Mouse (Mus musculus) forebrain, embryonic 14.5 days (tissue): ENCODE results near the gene Lhfpl3. TPM values are rescaled to one million over a fixed set of nuclear protein-coding genes. Genes with fewer than 3 reads are reported as not detected.

ENCODE experiments used
- ATAC-seq: fragments of 200-750 bp; cut with Nextera tagmentation; 2 replicates; pipeline ENCODE4 v1.8.0; 2017; ENCODE audit warnings: mild to moderate bottlenecking, moderate library complexity
- DNase-seq: peaks from one replicate; pipeline ENCODE4 v3.0.0-alpha.2; 2015; ENCODE audit warnings: low spot score
- H3K27ac ChIP-seq: fragments of 300-500 bp; sonication (generic); 2 replicates; pipeline ENCODE4 v1.5.1; 2014; ENCODE audit warnings: low read depth, mild to moderate bottlenecking, control low read depth, low read length, moderate library complexity
- H3K27me3 ChIP-seq: fragments of 300-500 bp; sonication (generic); replicated peaks from 2 replicates; pipeline ENCODE4 v1.6.1; 2014; ENCODE audit warnings: low read length, control low read depth, mixed read lengths; ENCODE audit not compliant: control insufficient read depth, insufficient read depth
- H3K36me3 ChIP-seq: fragments of 300-500 bp; sonication (generic); 2 replicates; pipeline ENCODE4 v1.6.1; 2014; ENCODE audit warnings: low read length, control low read depth; ENCODE audit not compliant: control insufficient read depth, insufficient read depth
- H3K4me1 ChIP-seq: fragments of 300-500 bp; sonication (generic); 2 replicates; pipeline ENCODE4 v1.6.1; 2014; ENCODE audit warnings: antibody characterized with exemption, low read length, control low read depth; ENCODE audit not compliant: control insufficient read depth, insufficient read depth
- H3K4me2 ChIP-seq: fragments of 300-500 bp; sonication (generic); 2 replicates; pipeline ENCODE4 v1.6.1; 2014; ENCODE audit warnings: mild to moderate bottlenecking, control low read depth, low read length
- H3K4me3 ChIP-seq: fragments of 300-500 bp; sonication (generic); 2 replicates; pipeline ENCODE4 v1.5.1; 2014; ENCODE audit warnings: low read depth, low read length, control low read depth
- H3K9ac ChIP-seq: fragments of 300-500 bp; sonication (generic); 2 replicates; pipeline ENCODE4 v1.6.1; 2014; ENCODE audit warnings: mild to moderate bottlenecking, low read length, control low read depth, moderate library complexity
- H3K9me3 ChIP-seq: fragments of 300-500 bp; sonication (generic); replicated peaks from 2 replicates; pipeline ENCODE4 v1.6.1; 2016; ENCODE audit warnings: low read length, control low read depth, mixed read lengths; ENCODE audit not compliant: control insufficient read depth
- WGBS: fragments of 180-500 bp; shearing (Covaris S2); extraction: QIAGEN DNeasy Blood & Tissue Kit; methylation state at CpG from one replicate; pipeline ENCODE4 v1.1.7; 2014; 5-methylcytosine and 5-hydroxymethylcytosine counted together
- microRNA-seq: library from miRNA; unstranded; fragments of <30 nt; microRNA quantifications from one replicate; pipeline ENCODE4, GENCODE M21; 2016
- polyA plus RNA-seq: library from polyadenylated mRNA; unstranded; fragments of >200 nt; fragmentation: Nextera tagmentation; extraction: Ambion mirVana; gene quantifications from 2 replicates; pipeline ENCODE4 v1.2.1, GENCODE M21; 2014

The Lhfpl3 gene
- polyA plus RNA-seq, 1 experiment from 2014 or later: 9.3 TPM

GRCm38 (mm10) chr5:23251462-23252224 is 505.8 kb downstream of the Lhfpl3 start:
- WGBS: 45% methylated on average over 12 of the region's 12 CpGs
- H3K27ac ChIP-seq: no peak overlapping the region
- H3K9ac ChIP-seq: no peak overlapping the region
- no peak overlapping the region for H3K4me3 ChIP-seq
- H3K27me3 ChIP-seq: no peaks in the 10 kb centered on the region
- no peak overlapping the region for H3K4me2 ChIP-seq
- no peaks in the 10 kb centered on the region for H3K36me3 ChIP-seq
- DNase-seq (peak; percentile 22), ATAC-seq (no peak)
- no peaks in the 10 kb centered on the region for H3K4me1 ChIP-seq
- H3K9me3 ChIP-seq: no peaks in the 10 kb centered on the region

- Histone ChIP-seq H3K36me3 (no peaks in the 10 kb centered on the region), H3K27me3 (no peaks in the 10 kb centered on the region), H3K9ac (no peak overlapping the region), H3K9me3 (no peaks in the 10 kb centered on the region), H3K4me3 (no peak overlapping the region), H3K27ac (no peak overlapping the region), H3K4me1 (no peaks in the 10 kb centered on the region), H3K4me2 (no peak overlapping the region)
- ATAC-seq (no peak), DNase-seq (no peak)
- WGBS: 74% methylated on average over 3 of the region's 3 CpGs
These were observed 510.1 kb downstream of the Lhfpl3 start for GRCm38 (mm10) chr5:23255816-23256418.

GRCm38 (mm10) chr5:23273309-23273708 is 527.5 kb downstream of the Lhfpl3 start:
- no peak for DNase-seq
- H3K27me3 ChIP-seq: no peaks in the 10 kb centered on the region
- WGBS: 82% methylated on average over 3 of the region's 3 CpGs
- no peaks in the 10 kb centered on the region for H3K9me3 ChIP-seq
- H3K4me2 ChIP-seq: no peak overlapping the region
- H3K9ac ChIP-seq: no peak overlapping the region
- ATAC-seq: no peak
- no peaks in the 10 kb centered on the region for H3K4me1 ChIP-seq
- H3K36me3 ChIP-seq: no peaks in the 10 kb centered on the region
- H3K4me3 ChIP-seq: no peak overlapping the region
- no peak overlapping the region for H3K27ac ChIP-seq

- no peak for ATAC-seq
- WGBS: 92% methylated on average over 7 of the region's 7 CpGs
These were observed 533.5 kb downstream of the Lhfpl3 start for GRCm38 (mm10) chr5:23279364-23279763.

GRCm38 (mm10) chr5:23284884-23285283 is 539.0 kb downstream of the Lhfpl3 start:
- no peak overlapping the region for H3K9ac ChIP-seq

More at GRCm38 (mm10) chr5:23279364-23279763, 533.5 kb downstream of the Lhfpl3 start:
- H3K4me2 ChIP-seq: no peak overlapping the region
- no peaks in the 10 kb centered on the region for H3K27me3 ChIP-seq
- H3K27ac ChIP-seq: no peak overlapping the region
- no peak for DNase-seq
- no peaks in the 10 kb centered on the region for H3K9me3 ChIP-seq
- no peak overlapping the region for H3K4me3 ChIP-seq
- no peak overlapping the region for H3K9ac ChIP-seq
- no peaks in the 10 kb centered on the region for H3K36me3 ChIP-seq
- H3K4me1 ChIP-seq: no peaks in the 10 kb centered on the region

GRCm38 (mm10) chr5:23289149-23289548 is 543.3 kb downstream of the Lhfpl3 start:
- no peak overlapping the region for H3K4me2 ChIP-seq
- H3K27ac ChIP-seq: no peak overlapping the region
- DNase-seq (no peak), ATAC-seq (no peak)
- H3K9ac ChIP-seq: no peak overlapping the region
- no peak overlapping the region for H3K4me3 ChIP-seq
- H3K9me3 ChIP-seq: no peaks in the 10 kb centered on the region
- H3K27me3 ChIP-seq: no peaks in the 10 kb centered on the region
- no peaks in the 10 kb centered on the region for H3K4me1 ChIP-seq
- H3K36me3 ChIP-seq: no peaks in the 10 kb centered on the region

More at GRCm38 (mm10) chr5:23284884-23285283, 539.0 kb downstream of the Lhfpl3 start:
- no peak overlapping the region for H3K4me3 ChIP-seq
- no peaks in the 10 kb centered on the region for H3K9me3 ChIP-seq
- H3K36me3 ChIP-seq: no peaks in the 10 kb centered on the region
- DNase-seq (peak; percentile 85), ATAC-seq (peak; percentile 44; the same call in 1 of the 2 replicates)
- no peak overlapping the region for H3K4me2 ChIP-seq
- no peak overlapping the region for H3K27ac ChIP-seq
- H3K27me3 ChIP-seq: no peaks in the 10 kb centered on the region
- no peaks in the 10 kb centered on the region for H3K4me1 ChIP-seq
- 17% methylated on average over 3 of the region's 3 CpGs for WGBS

Small RNA genes within 50 kb of the gene (microRNA-seq; reads per million reads assigned to microRNA genes)
- gene Gm28022: not detected
- not detected for gene Gm44363

Other genes starting within 250 kb of the Lhfpl3 start
- gene Orc5, start 195.6 kb upstream of the Lhfpl3 start, polyA plus RNA-seq: 47.3 and 48.1 TPM in 2 replicates